Mouse (Mus musculus) right cerebral cortex, postnatal 4 days (tissue): ENCODE results near the gene CK137956.

Source experiments
- DNase-seq: peaks from one replicate; pipeline ENCODE4 v3.0.0-alpha.2; 2022

CK137956 gene

GRCm38 (mm10) chr4:127970901-127971868, at the start of gene CK137956:
CK137956 (minus strand) TSS chr4:127970951.
- no peak for DNase-seq

GRCm38 (mm10) chr4:128019465-128019864, 48.7 kb upstream of the CK137956 start:
- DNase-seq = no peak

- no peak for DNase-seq
These were observed 34.2 kb upstream of the CK137956 start for GRCm38 (mm10) chr4:128004797-128005452.

DNA sequence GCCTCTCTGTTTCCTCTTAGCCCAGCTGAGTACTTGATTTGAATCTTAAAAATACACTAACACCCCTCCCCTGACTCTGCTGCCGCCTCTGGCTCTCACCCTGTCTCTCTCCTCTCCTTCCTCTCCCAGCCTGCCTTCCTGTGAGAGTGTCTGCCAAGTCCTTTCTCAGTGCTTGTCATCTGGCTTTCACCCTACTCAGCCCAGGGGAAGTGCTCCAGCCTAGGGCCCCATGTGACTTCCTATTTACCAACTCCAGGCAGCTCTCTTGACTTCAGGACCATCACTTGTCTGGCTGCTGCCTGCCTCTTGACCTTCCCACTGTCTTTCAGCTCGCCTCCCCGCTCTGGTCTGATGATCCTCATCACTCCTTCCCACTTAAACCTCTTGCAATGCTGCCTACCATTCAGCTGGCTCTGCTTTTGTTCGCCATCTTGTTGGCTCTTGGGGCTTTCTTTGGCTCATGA, 31.9 kb upstream of the CK137956 start:
- no peak for DNase-seq

DNA sequence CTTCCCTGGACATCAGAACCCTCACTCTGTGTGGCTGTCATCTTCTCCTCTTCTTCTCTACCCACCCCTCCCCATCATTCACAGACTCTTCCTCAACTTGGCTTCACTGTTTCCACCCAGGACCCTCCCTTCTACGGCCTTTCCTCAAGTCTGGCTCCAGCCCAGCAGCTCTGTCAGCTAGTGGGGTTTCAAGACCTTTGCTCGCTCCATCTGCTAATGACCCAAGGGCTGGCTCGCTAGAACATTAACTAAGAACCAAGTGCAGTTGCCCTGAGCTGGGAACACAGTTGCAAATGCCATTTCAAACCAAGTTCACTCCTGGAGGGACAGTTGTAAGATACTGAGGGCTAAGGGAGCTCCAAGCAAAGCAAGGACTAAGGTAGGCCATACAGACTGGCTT, 28.5 kb upstream of the CK137956 start:
- DNase-seq = no peak

GRCm38 (mm10) chr4:127989347-127989995, 18.7 kb upstream of the CK137956 start:
- DNase-seq = peak; percentile 69

DNA sequence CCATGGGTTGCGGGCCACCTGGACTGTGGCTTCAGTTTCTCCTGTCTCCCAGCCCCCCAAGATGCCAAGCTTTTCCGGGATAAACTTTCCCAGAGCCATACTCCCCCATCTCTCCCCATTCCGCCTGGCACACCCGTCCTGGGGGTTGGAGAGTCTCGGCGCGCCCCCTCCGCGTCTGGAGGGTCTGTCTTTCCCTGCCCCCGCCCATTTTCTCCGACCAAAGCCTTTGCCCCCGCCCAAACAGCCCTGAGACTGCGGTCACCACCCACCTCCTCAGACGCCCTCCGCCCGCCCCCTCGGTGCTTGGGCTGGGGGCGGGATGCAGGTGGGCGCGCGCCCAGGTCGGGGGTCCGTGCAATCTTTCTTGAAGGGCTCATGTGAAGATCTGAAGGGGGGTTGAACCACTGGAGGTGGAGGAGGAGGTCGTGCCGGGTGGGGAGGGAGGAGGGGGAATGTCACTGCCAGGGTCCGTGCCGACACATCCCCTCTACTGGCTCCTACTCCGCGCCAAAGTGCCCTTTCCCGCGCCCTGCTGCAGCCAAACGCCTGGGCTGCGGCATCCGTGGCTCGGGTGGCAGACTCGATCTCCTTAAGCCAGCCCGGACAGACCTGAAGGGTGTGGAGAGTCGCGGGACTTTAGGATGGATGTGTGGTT, 17.9 kb upstream of the CK137956 start:
- DNase-seq = peak; percentile 54

DNA sequence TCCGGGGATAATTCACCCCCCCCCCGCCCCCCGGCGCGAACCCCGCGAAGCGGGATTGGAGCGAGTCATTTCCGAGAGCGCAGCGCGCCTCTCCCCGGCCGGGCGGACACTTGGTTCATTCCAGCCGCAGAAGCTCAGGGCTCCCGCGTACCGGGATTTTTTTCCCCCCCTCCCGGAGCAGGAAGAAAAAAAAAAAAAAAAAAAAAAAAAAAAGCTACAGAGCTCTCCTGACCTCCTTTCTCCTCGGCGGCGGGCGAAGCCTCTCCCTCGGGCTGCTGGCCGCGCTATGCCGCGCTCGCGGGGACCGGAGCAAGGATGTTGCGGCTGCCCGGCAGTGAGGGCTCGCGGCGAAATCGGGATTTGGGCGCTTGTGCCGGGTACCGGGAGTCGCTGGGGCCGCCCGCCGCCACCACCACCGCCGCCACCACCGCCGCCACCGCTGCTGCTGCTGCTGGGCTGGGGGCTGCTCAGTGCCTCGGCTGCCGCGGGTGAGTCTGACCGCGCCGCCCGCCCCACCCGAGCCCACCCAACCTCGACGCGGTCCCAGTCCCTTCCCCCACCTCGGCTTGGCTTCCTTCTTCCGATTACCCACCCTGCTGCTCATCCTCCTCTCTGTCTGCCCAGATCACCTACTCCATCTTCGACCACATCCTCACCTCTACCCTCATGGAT, 17.2 kb upstream of the CK137956 start, which contains the start of gene Csmd2:
TSS of gene Csmd2 (plus strand) at position 74 of the 672 bp plus-strand sequence.
- DNase-seq = peak; percentile 73

DNA sequence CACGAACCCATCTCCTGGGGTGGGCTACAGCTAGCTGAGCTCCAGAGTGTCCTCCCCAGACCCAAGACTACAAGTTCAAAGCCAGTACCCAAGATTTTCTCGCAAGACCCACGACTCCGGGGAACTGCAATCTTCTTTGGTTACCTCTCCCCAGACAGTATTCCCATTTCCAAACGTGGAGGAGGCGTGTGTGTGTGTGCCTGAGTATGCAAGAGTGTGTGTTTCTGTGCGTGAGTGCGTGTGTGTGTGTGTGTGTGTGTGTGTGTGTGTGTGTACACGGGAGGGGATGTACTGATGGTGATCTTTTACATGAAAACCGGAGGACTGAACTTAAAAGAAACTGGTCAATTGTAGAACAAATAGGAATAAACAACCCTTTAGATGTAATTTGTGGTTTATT, 16.5 kb upstream of the CK137956 start:
- DNase-seq = peak; percentile 43

DNA sequence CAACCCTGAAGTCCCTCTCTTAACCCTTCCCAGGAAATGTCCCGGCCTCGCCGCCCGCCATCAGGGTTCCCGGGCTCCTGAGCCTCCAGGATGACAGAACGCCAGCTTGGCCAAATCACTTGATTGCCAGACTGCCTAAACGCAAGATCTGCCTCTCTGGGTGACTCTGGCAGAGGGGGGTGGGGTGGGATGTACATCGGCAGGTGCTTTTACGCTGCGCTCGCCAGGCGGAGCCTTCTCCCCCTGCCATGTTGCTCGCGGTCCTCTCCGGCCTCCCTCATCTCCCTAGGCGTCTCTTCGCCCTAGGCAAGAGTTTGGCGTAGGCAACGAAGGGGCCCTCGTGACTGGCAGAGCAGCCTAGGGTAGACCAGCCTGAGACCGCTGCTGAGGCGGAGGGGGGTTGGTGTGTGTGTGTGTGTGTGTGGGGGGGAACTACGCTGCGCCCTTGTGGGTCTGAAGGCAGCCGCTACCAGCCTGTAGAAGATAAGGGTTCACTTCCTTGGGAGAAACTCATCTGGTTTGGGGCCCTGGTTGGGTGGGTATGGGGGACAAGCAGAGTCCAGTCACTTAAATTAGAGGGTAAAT, 15.8 kb upstream of the CK137956 start:
- DNase-seq = peak; percentile 53

DNA sequence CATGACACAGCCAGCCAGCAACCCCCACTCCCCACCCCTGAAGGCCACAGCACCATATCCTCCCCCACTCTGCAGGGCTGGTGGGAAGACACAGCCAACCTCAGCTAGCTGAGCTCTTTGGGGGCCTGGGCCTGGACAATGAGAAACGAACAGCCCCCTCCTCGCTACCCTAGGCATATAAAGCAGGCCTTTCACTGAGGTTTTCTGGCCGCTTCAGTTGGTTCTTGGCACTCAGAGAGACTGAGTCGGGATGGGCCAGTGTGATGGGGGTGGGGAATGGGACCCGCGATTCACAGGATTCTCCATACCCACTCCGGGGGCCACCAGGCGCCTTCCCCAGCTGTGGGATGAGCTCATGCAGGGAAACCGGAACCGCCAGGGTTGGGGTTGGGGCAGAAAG, 15.1 kb upstream of the CK137956 start:
- peak; percentile 61 for DNase-seq

DNA sequence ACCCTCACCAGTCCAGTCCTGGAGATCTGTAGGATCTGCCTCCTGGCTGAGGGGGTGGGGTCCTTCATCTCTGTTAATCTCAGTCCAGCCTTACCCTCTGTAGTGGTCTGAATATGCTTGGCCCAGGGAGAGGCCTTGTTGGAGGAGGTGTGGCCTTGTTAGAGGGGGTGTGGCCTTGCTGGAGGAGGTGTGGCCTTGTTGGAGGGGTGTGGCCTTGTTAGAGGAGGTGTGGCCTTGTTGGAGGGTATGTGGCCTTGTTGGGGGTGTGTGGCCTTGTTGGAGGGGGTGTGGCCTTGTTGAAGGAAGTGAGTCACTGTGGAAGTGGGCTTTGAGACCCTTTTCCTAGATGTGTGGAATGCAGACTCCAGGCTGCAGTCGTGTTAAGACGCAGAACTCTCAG, 13.7 kb upstream of the CK137956 start:
- no peak for DNase-seq

GRCm38 (mm10) chr4:127981125-127981524, 10.4 kb upstream of the CK137956 start:
- no peak for DNase-seq

DNA sequence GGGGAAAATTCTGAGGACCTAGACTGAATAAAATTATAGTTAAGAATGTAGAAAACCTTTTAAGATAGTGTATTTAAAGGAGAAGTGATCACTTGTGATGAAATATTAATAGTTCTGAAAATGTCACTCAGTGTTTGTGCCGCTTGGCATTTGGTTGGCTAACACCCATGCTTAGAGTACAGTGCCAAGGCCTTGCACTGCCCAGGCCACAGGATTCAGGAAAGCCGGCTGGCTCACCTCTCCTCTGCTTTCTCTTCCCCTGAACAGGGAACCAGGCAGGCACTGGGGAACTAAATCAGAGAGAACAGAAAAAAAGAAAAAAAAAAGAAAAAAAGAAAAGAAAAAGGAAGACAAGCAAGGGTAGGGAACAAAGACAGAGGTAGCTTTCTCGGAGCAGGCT, 2.2 kb upstream of the CK137956 start:
- no peak for DNase-seq

- DNase-seq = no peak
These were observed 731 bp downstream of the CK137956 start for GRCm38 (mm10) chr4:127970018-127970421.

- DNase-seq = no peak
These were observed 1.6 kb downstream of the CK137956 start for GRCm38 (mm10) chr4:127969101-127969500.

DNA sequence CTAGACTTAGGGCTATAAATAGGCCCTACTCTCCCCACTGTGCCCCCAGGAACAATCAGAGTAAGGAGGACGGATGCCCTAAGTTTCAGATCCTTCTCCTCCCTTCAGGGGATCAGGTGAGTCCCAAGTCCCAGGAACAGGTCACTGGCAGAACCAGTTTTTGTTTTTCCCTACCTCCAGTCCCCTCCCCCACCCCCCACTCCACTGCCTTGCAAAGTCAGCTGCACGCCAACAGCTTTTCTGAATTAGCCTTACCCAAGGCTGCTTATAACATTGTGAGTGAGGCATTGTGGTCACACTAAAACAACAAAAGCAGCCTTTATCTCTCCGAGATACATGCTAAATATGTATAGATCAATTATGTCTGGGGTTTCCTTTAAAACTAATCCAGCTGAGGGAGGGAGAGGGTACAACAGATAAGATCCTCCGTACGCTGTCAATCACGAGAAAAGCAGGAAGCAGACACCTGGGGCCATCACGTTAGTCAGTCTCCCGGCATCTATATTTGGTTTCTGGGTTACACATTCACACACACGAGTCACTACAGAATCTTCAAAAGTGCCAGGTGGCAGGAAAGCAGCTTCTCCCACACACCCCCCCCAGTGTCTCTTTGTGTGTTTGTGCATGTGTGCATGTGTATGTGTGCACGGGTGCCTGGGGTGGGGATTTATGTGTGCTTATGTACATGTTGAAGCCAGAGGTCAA, 17.6 kb downstream of the CK137956 start:
- peak; percentile 16 for DNase-seq

DNA sequence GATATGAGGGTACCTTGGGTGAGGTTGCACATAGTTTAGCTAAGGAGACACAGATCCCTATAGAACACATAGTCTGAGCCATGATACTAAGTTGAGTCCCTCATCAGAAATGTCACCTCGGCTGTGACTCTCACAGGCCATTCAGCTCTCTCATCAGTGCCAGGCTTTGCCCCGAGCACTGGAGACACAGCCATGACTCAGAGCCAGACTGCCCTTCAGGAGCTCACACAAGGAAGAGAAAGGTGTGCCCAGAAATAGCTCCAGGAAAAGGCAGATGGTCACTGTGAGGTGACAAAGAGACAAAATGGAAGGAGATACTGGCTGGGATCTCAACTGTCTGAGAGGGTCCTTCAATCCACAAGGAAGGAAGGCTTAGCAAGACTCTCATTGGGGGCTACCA, 23.1 kb downstream of the CK137956 start:
- no peak for DNase-seq

DNA sequence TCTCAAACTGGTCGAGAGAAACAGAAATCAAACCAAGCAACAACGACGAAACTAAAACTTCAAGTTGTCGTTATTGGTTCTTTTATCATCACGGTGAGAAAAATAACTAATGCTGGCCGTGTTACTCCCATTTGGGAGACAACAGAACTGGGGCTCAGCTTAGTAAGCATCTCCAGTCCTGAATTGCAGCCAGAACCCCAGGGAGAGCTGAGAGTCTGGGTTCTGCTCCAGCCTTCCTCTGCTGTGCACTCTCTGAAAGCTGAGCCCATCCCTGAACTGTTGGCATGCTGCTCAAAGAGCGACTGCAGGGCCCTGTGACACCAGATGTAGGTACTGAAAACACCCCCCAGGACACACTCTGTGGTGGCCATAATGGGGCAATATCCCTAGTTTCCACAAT, 33.3 kb downstream of the CK137956 start:
- DNase-seq = no peak

DNA sequence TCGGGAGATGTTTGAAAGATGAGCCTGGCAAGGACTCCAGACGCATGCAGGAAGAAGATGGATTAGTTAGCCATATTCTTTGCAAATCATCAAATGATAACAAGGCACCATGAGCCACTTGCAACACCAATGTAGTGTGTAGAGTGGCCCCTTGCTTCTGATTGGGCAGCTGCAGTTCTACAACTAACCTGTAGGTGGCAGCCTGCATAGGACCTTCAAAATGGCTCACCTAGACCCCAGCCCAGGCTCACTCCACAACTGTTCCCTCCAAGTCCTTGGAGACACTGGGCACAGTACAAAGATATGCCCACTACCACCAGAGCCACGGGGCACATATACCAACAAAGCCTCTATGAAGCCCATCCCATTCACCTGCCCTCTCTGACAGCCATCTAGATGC, 35.4 kb downstream of the CK137956 start:
- peak; percentile 8 for DNase-seq

DNA sequence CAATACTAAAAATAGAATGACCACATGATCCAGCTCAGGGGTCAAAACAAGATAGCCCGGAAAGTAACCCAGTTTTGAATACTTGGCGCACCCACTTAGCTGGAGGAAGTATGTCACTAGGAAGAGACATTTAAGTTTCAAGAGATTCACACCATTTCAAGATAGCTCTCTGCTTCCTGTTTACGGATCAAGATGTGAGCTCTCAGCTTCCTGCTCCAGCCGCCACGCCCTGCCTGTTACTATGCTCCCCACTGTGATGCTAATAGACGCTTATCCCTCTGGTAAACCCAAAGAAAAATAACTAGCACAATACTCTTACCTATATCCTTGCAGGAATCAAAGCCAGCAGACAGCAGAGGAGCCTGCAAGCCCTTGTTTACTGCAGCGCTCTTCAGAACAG, 57.2 kb downstream of the CK137956 start:
- DNase-seq = no peak
